Mouse (Mus musculus) lung, adult 2 months (tissue): ENCODE data around the gene Bcat2. TPM values are rescaled to one million over a fixed set of nuclear protein-coding genes. Genes with fewer than 3 reads are reported as not detected.
A peak's percentile ranks its signal among the peaks of the same experiment; 100 is the strongest.

Experiments used
- DNase-seq: peaks from one replicate; pipeline ENCODE4 v3.0.0; 2022
- H3K4me1 ChIP-seq: fragments of 200-500 bp; 2 replicates; pipeline ENCODE4 v1.6.1; 2011; ENCODE audit warnings: low read length; ENCODE audit not compliant: control insufficient read depth, insufficient read depth
- H3K4me3 ChIP-seq: fragments of 200-500 bp; replicated peaks from 2 replicates; pipeline ENCODE3; 2011; ENCODE audit warnings: low read depth, mild to moderate bottlenecking, control low read depth, low read length; ENCODE audit errors: extremely low read depth
- CTCF ChIP-seq: fragments of 200-500 bp; IDR thresholded peaks from 2 replicates; pipeline ENCODE4 v1.5.1; 2011; ENCODE audit warnings: mild to moderate bottlenecking, low read length, control low read depth; ENCODE audit not compliant: insufficient read depth
- POLR2A ChIP-seq: fragments of 200-500 bp; IDR thresholded peaks from 2 replicates; pipeline ENCODE4 v1.6.1; 2011; ENCODE audit warnings: low read depth, mild to moderate bottlenecking, control low read depth, low read length, borderline replicate concordance; ENCODE audit errors: extremely low read depth
- WGBS: fragments of 180-500 bp; shearing (Covaris S2); methylation state at CpG from one replicate; pipeline ENCODE4 v1.1.7; 2018; 5-methylcytosine and 5-hydroxymethylcytosine counted together
- polyA plus RNA-seq: library from polyadenylated mRNA; depleted of rRNA; stranded (reverse); fragments of >200 nt; gene quantifications from 2 replicates; pipeline ENCODE4 v1.2.3, GENCODE M21; 2012

The Bcat2 gene
- polyA plus RNA-seq, 1 experiment: 44.2 TPM

DNA sequence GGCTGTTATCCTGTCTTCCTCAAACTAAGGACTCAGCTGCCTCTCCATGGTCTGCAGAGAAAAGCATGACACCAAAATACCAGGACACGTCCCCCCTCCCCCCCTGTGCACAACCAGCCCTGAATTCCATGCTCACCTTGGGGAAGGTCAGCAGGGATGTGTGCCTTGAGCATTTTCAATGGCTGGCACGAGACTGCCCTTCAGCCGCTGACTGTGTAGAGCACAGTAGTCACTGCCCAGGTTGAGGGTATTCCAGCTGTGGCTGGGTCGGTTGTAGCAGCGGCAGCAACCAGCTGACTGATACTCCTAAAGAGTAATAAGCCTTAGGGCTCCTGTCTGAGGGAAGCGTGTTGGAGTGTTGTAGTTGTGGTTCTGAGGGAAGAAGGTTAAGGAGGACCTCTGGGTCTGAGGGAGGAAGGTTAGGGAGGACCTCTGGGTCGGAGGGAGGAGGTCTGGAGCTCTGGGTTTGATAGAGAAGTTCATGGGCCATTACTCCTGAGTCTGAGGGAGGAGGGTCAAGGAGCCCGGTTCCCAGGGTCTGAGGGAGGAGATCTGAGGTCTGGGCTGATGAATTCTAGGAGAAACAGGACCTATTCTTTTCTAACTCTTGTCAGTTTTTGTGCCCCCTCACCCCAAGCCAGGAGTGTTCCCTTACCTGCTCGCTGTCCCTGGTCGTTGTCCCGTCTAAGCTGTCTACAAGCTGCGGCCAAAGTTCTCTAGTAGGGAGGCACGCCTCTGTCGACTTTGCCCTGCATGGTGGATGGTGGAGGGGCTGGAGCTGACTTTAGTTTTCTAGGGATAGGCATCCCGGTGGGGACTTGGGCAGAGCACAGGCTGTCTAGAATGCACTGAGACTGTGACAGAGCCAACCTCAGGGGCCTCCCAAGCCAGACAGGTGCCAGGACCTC is 4.8 kb downstream of the Bcat2 start:
- TF ChIP-seq CTCF (no peak), POLR2A (no peak)
- 84% methylated on average over 15 of the region's 15 CpGs for WGBS
- Histone ChIP-seq H3K4me1 (peaks cover 7% of the 10 kb centered on the region), H3K4me3 (no peak overlapping the region)
- no peak for DNase-seq

DNA sequence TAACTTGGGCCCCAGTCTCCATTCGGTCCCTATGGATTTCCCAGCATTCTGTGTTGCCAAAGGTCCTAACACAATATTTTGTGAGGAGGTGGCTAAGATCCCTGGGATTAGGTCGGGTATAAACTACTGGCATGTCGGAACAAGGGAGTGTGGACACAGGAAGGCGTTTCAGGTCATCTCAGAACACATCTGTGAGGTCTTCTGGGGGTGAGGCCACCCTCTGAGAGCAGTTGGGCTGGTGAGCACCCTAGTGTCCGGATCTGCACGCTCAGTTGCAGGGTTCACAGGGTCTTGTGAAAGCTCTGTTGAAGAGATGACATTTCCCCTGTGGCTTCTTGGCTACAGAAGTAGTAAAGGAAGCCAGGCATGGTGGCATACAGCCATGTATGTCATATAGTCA is 16.0 kb downstream of the Bcat2 start:
- 89% methylated on average over 6 of the region's 6 CpGs for WGBS
- DNase-seq: no peak
- Histone ChIP-seq H3K4me3 (no peak overlapping the region), H3K4me1 (no peaks in the 10 kb centered on the region)
- TF ChIP-seq POLR2A (no peak), CTCF (no peak)

DNA sequence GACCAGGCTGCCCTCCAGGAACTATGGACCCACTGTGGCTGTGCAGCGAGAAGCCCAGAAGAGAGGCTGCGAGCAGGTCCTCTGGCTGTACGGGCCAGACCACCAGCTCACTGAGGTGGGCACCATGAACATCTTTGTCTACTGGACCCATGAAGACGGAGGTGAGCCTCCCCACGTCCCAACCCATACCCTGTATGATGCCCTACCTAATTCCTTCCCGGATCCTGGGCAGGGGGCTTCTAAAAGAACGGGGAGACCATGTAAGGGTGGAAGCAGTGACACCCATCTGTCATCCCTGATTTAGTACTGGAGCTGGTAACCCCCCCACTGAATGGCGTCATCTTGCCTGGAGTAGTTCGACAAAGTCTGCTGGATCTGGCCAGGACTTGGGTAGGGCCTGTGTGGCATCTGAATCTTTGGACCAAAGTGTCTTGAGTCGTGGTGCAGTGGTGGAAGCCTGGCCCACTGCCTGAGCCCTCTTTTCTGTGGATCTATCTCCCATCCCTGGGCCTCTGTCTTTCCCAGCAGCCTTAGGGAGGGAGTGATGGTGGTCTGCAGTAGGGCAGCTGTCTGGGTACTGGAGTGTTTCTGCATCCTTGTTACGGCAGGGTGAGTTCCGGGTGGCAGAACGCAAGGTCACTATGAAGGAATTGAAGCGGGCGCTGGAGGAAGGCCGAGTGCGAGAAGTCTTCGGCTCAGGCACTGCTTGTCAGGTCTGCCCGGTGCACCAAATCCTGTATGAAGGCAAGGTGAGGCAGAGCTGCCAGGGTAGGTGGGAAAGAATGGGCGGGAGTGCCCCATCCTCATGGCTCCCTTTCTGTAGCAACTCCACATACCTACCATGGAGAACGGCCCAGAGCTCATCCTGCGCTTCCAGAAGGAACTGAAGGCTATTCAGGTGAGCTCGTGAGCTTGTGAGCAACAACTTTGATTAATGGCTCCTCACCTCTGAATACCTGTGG is 18.0 kb downstream of the Bcat2 start:
- Histone ChIP-seq H3K4me3 (no peak overlapping the region), H3K4me1 (no peaks in the 10 kb centered on the region)
- no peak for DNase-seq
- no peak for TF ChIP-seq POLR2A
- TF ChIP-seq CTCF: no peak
- WGBS: 93% methylated on average over 23 of the region's 23 CpGs

DNA sequence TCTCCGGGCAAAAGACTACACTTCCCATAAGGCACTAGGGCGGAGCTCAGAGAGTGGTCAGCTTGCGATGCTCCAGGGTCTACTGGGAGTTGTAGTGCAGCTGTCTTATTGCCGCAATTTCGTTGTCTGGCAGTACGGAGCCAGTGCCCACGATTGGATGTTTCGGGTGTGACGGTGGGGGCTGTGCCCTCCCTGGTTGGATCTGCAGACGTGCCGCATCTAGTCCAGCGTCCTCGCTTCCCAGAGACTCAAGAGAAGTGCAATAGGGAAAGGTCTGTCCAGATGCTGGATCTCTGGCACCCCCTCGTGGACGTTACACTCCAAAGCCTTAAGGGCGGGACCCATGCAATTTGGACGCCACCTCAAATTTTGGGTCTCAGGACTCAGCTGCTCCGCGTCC is 19.2 kb downstream of the Bcat2 start:
- TF ChIP-seq POLR2A (peak; percentile 31; the same call in 1 of the 2 replicates), CTCF (peak; percentile 91)
- Histone ChIP-seq H3K4me3 (peak overlapping the region; percentile 36), H3K4me1 (no peaks in the 10 kb centered on the region)
- WGBS: 5% methylated on average over 19 of the region's 19 CpGs
- DNase-seq: peak; percentile 87

GRCm38 (mm10) chr7:45589898-45590297 is 19.9 kb downstream of the Bcat2 start:
- no peak for DNase-seq
- Histone ChIP-seq H3K4me1 (no peaks in the 10 kb centered on the region), H3K4me3 (no peak overlapping the region)
- no peak for TF ChIP-seq CTCF
- TF ChIP-seq POLR2A: no peak
- 92% methylated on average over 5 of the region's 5 CpGs for WGBS

DNA sequence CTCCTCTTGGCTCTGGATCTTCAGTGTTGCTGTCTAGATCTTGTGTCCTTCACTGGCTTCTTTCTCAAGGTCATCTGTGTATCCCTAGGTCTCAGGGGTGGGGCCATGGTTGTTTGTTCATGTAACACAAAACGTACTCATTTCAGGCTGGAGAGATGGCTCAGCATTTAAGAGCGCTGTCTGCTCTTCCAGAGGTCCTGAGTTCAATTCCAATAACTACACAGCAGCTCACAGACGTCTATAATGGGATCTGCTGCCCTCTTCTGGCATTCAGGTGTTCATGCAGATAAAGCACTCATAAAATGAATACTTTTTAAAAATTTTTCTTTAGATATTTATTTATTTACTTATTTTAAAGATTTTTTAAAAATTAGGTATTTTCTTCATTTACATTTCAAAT is 20.9 kb downstream of the Bcat2 start:
- TF ChIP-seq CTCF (no peak), POLR2A (no peak)
- Histone ChIP-seq H3K4me1 (no peaks in the 10 kb centered on the region), H3K4me3 (no peak overlapping the region)
- no peak for DNase-seq
- 57% methylated on average over 3 of the region's 3 CpGs for WGBS

GRCm38 (mm10) chr7:45591880-45592279 is 21.9 kb downstream of the Bcat2 start:
- Histone ChIP-seq H3K4me1 (no peaks in the 10 kb centered on the region), H3K4me3 (no peak overlapping the region)
- WGBS: 50% methylated on average over 7 of the region's 7 CpGs
- DNase-seq: no peak
- TF ChIP-seq CTCF: no peak
- no peak for TF ChIP-seq POLR2A

DNA sequence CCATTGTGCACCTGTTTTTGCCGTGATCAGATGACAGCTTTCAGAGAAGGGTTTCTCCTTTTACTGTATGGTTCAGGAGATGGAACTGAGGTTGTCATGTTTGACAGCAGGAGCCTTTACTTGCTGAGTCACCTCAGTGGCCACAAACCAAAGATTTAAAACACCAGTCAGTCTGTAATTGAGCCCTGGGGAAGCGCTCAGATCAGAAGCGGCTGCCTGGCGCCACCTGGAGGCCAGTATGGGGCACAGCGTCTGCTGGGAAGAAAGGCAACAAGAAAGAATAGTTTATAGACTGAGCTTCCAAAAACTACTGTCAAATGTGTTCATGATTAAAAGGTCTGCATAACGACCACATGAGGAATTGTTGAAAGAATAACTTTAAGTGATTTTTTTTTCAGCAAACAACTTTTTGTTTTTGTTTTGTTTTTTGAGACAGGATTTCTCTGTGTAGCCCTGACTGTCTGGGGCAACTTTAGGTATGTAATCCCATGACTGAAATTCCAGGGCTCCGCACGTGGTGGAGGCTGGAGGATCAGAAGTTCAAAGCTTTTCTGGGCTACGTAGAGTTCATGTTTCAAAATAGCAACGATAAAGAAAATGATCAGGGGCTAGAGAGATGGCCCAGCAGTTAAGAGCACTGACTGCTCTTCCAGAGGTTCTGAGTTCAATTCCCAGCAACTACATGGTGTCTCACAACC is 23.3 kb downstream of the Bcat2 start:
- WGBS: 18% methylated on average over 10 of the region's 10 CpGs
- Histone ChIP-seq H3K4me1 (no peaks in the 10 kb centered on the region), H3K4me3 (no peak overlapping the region)
- TF ChIP-seq CTCF (peak; percentile 77), POLR2A (no peak)
- DNase-seq: peak; percentile 69

GRCm38 (mm10) chr7:45595176-45595575 is 25.2 kb downstream of the Bcat2 start:
- no peak overlapping the region for H3K4me3 ChIP-seq
- no peak for DNase-seq
- H3K4me1 ChIP-seq: no peaks in the 10 kb centered on the region
- 86% methylated on average over 4 of the region's 4 CpGs for WGBS
- no peak for TF ChIP-seq CTCF
- TF ChIP-seq POLR2A: no peak
